Mouse (Mus musculus) forebrain, embryonic 16.5 days (tissue): Measurements from ENCODE around the gene Gm15517. TPM values are rescaled to one million over a fixed set of nuclear protein-coding genes. Genes with fewer than 3 reads are reported as not detected.

Source experiments
- ATAC-seq: fragments of 200-750 bp; cut with Nextera tagmentation; 2 replicates; pipeline ENCODE4 v1.8.0; 2017; ENCODE audit warnings: mild to moderate bottlenecking, moderate library complexity
- H3K27ac ChIP-seq: fragments of 300-500 bp; sonication (generic); 2 replicates; pipeline ENCODE4 v1.5.1; 2014; ENCODE audit warnings: low read length, control low read depth
- H3K27me3 ChIP-seq: fragments of 300-500 bp; sonication (generic); replicated peaks from 2 replicates; pipeline ENCODE4 v1.6.1; 2014; ENCODE audit warnings: low read length; ENCODE audit not compliant: control insufficient read depth, insufficient read depth
- H3K36me3 ChIP-seq: fragments of 300-500 bp; sonication (generic); 2 replicates; pipeline ENCODE4 v1.6.1; 2014; ENCODE audit not compliant: control insufficient read depth, insufficient read depth
- H3K4me1 ChIP-seq: fragments of 300-500 bp; sonication (generic); replicated peaks from 2 replicates; pipeline ENCODE4 v1.6.1; 2014; ENCODE audit warnings: low read length; ENCODE audit not compliant: control insufficient read depth, insufficient read depth
- H3K4me2 ChIP-seq: fragments of 300-500 bp; sonication (generic); 2 replicates; pipeline ENCODE4 v1.6.1; 2014; ENCODE audit warnings: mild to moderate bottlenecking, low read length, control low read depth
- H3K4me3 ChIP-seq: fragments of 300-500 bp; sonication (generic); replicated peaks from 2 replicates; pipeline ENCODE4 v1.5.1; 2014; ENCODE audit warnings: mild to moderate bottlenecking, low read length, control low read depth
- H3K9ac ChIP-seq: fragments of 300-500 bp; sonication (generic); replicated peaks from 2 replicates; pipeline ENCODE4 v1.6.1; 2014; ENCODE audit warnings: low read depth, low read length, control low read depth
- H3K9me3 ChIP-seq: fragments of 300-500 bp; sonication (generic); 2 replicates; pipeline ENCODE4 v1.6.1; 2016; ENCODE audit warnings: low read length; ENCODE audit not compliant: control insufficient read depth
- WGBS: fragments of 180-500 bp; shearing (Covaris S2); extraction: QIAGEN DNeasy Blood & Tissue Kit; methylation state at CpG from one replicate; pipeline ENCODE4 v1.1.7; 2014; 5-methylcytosine and 5-hydroxymethylcytosine counted together
- polyA plus RNA-seq: library from polyadenylated mRNA; unstranded; fragments of >200 nt; fragmentation: Nextera tagmentation; extraction: Ambion mirVana; gene quantifications from 2 replicates; pipeline ENCODE4 v1.2.1, GENCODE M21; 2015

The Gm15517 gene
- polyA plus RNA-seq, 1 experiment from 2014 or later = not detected

DNA sequence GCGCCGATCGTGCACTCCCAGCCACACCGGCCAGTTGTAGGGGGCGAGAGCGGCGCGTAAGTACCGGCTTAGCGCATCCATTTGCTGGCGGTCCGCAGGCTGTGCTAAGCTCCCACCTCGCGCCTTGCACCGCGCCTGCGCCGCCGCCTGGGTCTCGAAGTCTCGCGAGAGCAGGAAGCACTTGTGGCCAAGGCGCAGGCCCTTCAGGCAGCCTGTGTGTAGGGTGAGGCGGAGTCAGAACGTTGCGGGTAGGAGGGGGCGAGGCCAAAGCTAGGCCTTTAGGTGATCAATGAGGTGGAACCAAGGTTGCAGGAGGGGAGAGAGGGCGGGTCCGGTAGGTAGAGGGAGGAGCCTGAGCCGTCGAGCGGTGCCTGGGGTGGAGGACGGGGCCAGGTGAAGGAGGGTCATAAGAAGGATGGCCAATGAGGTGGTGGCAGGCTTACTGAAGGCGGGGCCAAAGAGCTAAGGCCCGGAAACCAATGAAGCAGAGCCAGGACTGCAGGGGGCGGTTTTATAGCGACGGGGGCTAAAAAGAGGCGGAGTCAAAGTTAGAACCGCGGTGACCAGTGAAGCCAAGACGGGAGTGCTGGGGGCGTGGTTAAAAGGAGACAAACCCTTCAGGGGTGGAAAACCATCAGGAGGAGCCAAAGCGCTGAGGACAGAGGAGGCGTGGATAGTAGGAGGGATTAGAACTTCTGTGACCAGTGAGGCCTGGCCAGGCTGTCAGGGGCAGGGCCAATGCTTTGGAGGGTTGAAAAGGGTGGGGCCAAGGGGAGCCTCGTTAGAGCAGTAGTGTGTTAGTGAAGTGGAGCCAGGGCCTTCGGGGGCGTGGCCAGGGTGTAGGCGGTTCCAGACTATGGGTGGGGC, 43.8 kb downstream of the Gm15517 start:
- Histone ChIP-seq H3K4me1 (peaks cover 14% of the 10 kb centered on the region), H3K4me2 (peak overlapping the region; percentile 87), H3K4me3 (peak overlapping the region; percentile 78), H3K27me3 (no peaks in the 10 kb centered on the region), H3K27ac (peak overlapping the region; percentile 95), H3K9me3 (no peaks in the 10 kb centered on the region), H3K9ac (peak overlapping the region; percentile 97), H3K36me3 (no peaks in the 10 kb centered on the region)
- peak; percentile 94 for ATAC-seq
- WGBS = under 1% methylated on average over 49 of the region's 49 CpGs

DNA sequence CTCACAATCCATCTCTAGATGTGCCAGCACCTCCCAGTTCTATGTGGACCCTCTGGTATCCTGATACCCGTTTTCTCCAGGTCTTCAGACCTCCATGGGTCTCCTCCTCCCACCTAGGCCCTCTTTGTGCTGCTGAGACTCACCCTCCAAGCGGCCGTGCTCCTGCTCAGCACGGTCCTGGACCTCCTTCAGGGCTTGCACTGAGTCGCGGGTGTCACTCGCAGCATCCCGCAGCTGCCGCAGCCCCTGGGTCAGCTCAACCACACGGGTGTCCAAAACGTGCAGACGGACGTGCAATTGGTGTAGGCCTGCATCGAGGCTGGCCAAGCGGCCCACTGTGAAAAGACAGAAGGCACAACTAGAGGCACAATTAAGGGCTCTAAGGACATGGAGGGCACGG, 44.4 kb downstream of the Gm15517 start:
- H3K27me3 ChIP-seq = no peaks in the 10 kb centered on the region
- H3K4me1 ChIP-seq = peaks cover 18% of the 10 kb centered on the region
- H3K27ac ChIP-seq = peak overlapping the region; percentile 35; the same call in 1 of the 2 replicates
- peak overlapping the region; percentile 78 for H3K4me3 ChIP-seq
- ATAC-seq = no peak
- H3K4me2 ChIP-seq = peak overlapping the region; percentile 87
- no peak overlapping the region; the same call in 1 of the 2 replicates for H3K9ac ChIP-seq
- WGBS = 6% methylated on average over 16 of the region's 16 CpGs
- H3K36me3 ChIP-seq = no peaks in the 10 kb centered on the region
- H3K9me3 ChIP-seq = no peaks in the 10 kb centered on the region

DNA sequence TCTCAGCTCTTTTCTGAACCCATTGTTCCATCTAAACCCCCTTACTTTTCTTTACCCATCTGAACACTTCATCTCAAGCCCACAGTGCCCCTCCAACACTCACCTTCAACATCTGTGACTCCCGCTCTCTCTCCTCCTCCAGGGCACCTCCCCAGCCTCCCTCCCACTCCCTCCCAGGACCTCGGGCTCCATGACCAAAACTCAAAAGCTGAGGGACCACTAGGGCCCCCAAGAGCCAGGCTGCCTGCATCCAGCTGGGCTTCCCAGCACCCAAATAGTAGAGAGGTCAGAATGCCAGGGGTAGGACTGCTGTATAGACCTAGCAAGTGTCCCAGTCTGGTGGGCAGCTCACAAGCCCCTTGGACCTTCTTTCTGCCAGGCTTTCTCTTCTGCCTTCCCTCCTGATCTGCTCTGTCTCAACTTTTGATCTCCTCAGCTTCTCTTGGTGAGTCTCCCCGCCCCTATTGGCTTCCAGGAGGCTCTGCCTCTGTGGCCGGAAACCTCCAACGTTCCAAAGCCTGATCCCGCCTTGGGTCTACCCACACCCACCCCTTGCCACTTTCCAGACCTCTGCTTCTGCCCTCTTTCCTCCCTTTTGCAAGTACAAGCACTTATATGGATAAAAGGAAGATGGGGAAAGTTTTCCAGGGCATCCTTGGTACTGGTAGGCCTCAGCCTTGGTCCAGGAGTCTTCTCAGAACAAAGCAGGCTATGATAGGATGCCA, 45.4 kb downstream of the Gm15517 start, which contains the start of gene Clec11a:
TSS of gene Clec11a (minus strand) at position 387 of the 725 bp plus-strand sequence.
- H3K4me3 ChIP-seq = peak within 1 kb of the TSS; percentile 78; the same call in 1 of the 2 replicates
- H3K9me3 ChIP-seq = no peaks in the 10 kb centered on the region
- peak within 1 kb of the TSS; percentile 87 for H3K4me2 ChIP-seq
- no peak for ATAC-seq
- WGBS = 66% methylated on average over 6 of the region's 6 CpGs
- H3K27ac ChIP-seq = peak within 1 kb of the TSS; percentile 35; the same call in 1 of the 2 replicates
- no peak within 1 kb of the TSS; the same call in 1 of the 2 replicates for H3K9ac ChIP-seq
- peaks cover 28% of the 10 kb centered on the region for H3K4me1 ChIP-seq
- H3K36me3 ChIP-seq = no peaks in the 10 kb centered on the region
- H3K27me3 ChIP-seq = no peaks in the 10 kb centered on the region

GRCm38 (mm10) chr7:44307261-44308020, 46.2 kb downstream of the Gm15517 start:
- no peak overlapping the region for H3K4me3 ChIP-seq
- H3K36me3 ChIP-seq = no peaks in the 10 kb centered on the region
- no peak overlapping the region for H3K4me2 ChIP-seq
- no peak for ATAC-seq
- WGBS = 53% methylated on average over 9 of the region's 9 CpGs
- H3K27me3 ChIP-seq = no peaks in the 10 kb centered on the region
- H3K9me3 ChIP-seq = no peaks in the 10 kb centered on the region
- peaks cover 33% of the 10 kb centered on the region for H3K4me1 ChIP-seq
- no peak overlapping the region for H3K9ac ChIP-seq
- no peak overlapping the region for H3K27ac ChIP-seq

GRCm38 (mm10) chr7:44309475-44310284, 48.4 kb downstream of the Gm15517 start, which contains the start of gene Shank1:
Gene Shank1 (plus strand): TSS chr7:44310253.
- Histone ChIP-seq H3K4me2 (peak within 1 kb of the TSS; percentile 87), H3K36me3 (peaks cover 8% of the 10 kb centered on the region; the same call in 1 of the 2 replicates), H3K9me3 (no peaks in the 10 kb centered on the region), H3K4me3 (peak within 1 kb of the TSS; percentile 71), H3K9ac (peak within 1 kb of the TSS; percentile 83), H3K4me1 (peaks cover 26% of the 10 kb centered on the region), H3K27me3 (no peaks in the 10 kb centered on the region), H3K27ac (peak within 1 kb of the TSS; percentile 56)
- 16% methylated on average over 14 of the region's 22 CpGs for WGBS
- ATAC-seq = no peak

DNA sequence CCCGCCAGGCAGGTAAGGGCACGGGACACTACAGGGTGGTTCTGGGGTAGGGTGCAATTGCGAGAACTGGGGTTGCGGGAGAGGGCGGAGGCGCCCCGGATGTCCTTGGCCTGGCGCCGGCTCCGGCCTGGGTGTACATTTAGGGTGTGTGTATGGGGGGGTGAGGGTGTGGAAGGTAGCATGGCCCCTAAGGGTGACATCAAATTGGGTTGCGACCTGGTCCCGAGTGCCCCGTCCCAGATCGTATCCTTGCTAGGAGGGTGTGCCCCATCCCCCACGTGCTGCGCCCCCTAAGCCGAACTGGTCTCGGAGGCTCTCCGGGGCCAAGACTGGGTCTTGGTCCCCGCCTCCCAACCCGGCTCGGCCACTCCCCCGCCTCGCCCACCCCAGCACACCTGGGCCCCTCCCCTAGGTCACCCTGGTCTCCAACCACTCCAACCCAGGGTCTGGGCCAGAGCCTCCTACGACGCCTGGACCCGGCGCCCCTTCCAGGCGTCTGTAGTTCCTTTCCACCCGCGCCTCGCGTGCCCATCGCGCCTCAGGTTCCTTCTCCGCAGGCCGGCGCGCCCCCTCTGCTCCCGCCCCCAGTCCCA, 49.1 kb downstream of the Gm15517 start:
- H3K4me3 ChIP-seq = peak overlapping the region; percentile 71
- H3K36me3 ChIP-seq = peaks cover 8% of the 10 kb centered on the region
- WGBS = 0% methylated on average over 31 of the region's 40 CpGs
- H3K9me3 ChIP-seq = no peaks in the 10 kb centered on the region
- peaks cover 25% of the 10 kb centered on the region for H3K4me1 ChIP-seq
- peak overlapping the region; percentile 83 for H3K9ac ChIP-seq
- peak; percentile 18 for ATAC-seq
- H3K27me3 ChIP-seq = no peaks in the 10 kb centered on the region
- peak overlapping the region; percentile 87 for H3K4me2 ChIP-seq
- peak overlapping the region; percentile 56 for H3K27ac ChIP-seq

DNA sequence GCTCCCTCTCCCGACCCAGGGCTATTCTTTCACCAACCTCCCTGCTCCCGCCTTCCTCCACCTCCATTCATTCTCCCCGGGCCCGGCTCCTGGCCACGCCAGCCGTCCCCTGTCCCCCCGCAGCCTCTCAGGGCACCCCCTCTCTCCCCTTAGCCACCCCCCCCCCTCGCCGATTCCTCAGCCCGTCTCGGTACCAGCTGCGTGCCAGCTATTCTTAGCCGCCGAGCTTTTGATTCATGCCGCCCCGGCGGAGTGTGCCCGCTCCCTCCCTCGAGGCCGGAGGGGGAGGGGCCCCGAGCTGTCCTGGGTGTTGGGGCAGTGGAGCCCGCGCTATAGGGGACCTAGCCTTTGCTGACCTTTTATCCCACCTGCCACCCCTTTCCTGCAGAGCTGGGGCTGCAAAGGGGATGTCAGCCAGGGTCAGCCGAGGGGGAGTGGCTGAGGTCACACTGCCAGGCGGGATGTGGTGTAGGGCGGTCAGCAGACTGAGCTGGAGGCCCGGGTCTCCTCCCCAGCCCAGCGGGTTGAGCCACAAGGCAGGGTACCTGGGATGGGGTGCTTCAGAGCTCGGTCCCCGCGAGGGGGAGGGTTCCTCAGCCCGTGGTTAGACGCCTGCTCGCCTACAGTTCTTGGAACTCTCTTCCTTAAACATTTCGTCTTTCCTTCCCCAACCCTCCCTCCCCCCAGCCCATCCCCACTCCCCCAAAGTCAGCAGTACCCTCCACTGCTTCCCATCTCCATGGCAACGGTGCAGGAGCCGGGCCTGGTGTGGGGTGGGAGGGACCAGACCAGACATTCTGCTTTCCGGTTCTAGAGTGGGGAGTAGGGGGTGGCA, 49.8 kb downstream of the Gm15517 start:
- Histone ChIP-seq H3K36me3 (peaks cover 8% of the 10 kb centered on the region), H3K4me1 (peaks cover 19% of the 10 kb centered on the region), H3K27me3 (no peaks in the 10 kb centered on the region), H3K4me3 (peak overlapping the region; percentile 71), H3K4me2 (peak overlapping the region; percentile 87), H3K9ac (peak overlapping the region; percentile 83), H3K9me3 (no peaks in the 10 kb centered on the region), H3K27ac (peak overlapping the region; percentile 56)
- WGBS = under 1% methylated on average over 38 of the region's 38 CpGs
- ATAC-seq = peak; percentile 44
